Mouse (Mus musculus) C2C12 (cell line): Measurements from ENCODE around the gene Tceal1.

ENCODE experiments used
- CEBPB ChIP-seq: IDR thresholded peaks from one replicate; pipeline ENCODE4 v1.6.1; 2011; ENCODE audit warnings: low read depth, mild to moderate bottlenecking, control low read depth, moderate library complexity
- CTCF ChIP-seq: IDR thresholded peaks from one replicate; pipeline ENCODE4 v1.5.1; 2011; ENCODE audit not compliant: control insufficient read depth, insufficient read depth, insufficient read length
- MAX ChIP-seq: IDR thresholded peaks from one replicate; pipeline ENCODE4 v1.6.1; 2011; ENCODE audit warnings: mild to moderate bottlenecking, control low read depth

DNA sequence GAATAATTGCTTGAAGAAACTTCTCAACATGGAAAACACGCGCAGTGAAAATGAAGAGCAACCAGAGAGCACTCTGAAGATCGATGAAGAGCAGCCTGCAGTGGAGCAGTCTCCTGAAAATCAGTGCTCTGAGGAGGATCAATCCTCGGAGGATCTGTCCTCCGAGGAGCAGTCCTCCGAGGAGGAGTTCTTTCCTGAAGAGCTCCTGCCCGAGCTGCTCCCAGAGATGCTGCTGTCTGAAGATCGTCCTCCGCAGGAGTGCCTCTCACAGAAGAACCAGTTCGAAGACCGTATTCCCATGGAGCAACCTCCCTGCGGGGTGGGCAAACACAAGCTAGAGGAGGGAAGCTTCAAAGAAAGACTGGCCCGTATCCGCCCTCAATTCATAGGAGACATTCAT, 1.0 kb downstream of the Tceal1 start:
- TF ChIP-seq CTCF (no peak), MAX (no peak), CEBPB (no peak)
